Mouse (Mus musculus): ENCODE measurements around the gene Sec16b. TPM values are rescaled to one million over a fixed set of nuclear protein-coding genes. Genes with fewer than 3 reads are reported as not detected.
A peak's percentile ranks its signal among the peaks of the same experiment; 100 is the strongest.

Sec16b gene
- polyA plus RNA-seq, 1 experiment from 2014 or later: 5.5 TPM

GRCm38 (mm10) chr1:157555738-157556137 is 49.2 kb downstream of the Sec16b start:
- ATAC-seq (ENCODE audit: low FRiP score, low TSS enrichment) (no peak), DNase-seq (ENCODE audit: low spot score) (no peak)
- TF ChIP-seq CTCF (IDR thresholded peaks at IDR 0.05; ENCODE audit: low read depth) (no peak), EP300 (optimal IDR thresholded peaks at IDR 0.05) (no peak)
- no peak overlapping the region for H3K4me3 ChIP-seq (ENCODE audit: low read depth, low read length)
- H3K36me3 ChIP-seq (ENCODE audit: control insufficient read depth, insufficient read depth, low read length): no peaks in the 10 kb centered on the region
- no peak overlapping the region for H3K9ac ChIP-seq (ENCODE audit: low read length)
- H3K27me3 ChIP-seq (ENCODE audit: control insufficient read depth, insufficient read depth, low read length): no peaks in the 10 kb centered on the region
- WGBS: 78% methylated on average over 10 of the region's 10 CpGs
- no peaks in the 10 kb centered on the region for H3K9me3 ChIP-seq (ENCODE audit: control insufficient read depth, low read length)
- H3K4me1 ChIP-seq (replicated peaks; ENCODE audit: control insufficient read depth, insufficient read depth): no peaks in the 10 kb centered on the region
- no peak overlapping the region for H3K4me2 ChIP-seq (replicated peaks; ENCODE audit: low read depth)
- H3K27ac ChIP-seq (replicated peaks): no peak overlapping the region

GRCm38 (mm10) chr1:157556439-157556838 is 49.9 kb downstream of the Sec16b start:
- no peaks in the 10 kb centered on the region for H3K27me3 ChIP-seq (ENCODE audit: control insufficient read depth, insufficient read depth, low read length)
- ATAC-seq (ENCODE audit: low FRiP score, low TSS enrichment): no peak
- no peaks in the 10 kb centered on the region for H3K36me3 ChIP-seq (ENCODE audit: control insufficient read depth, insufficient read depth, low read length)
- no peaks in the 10 kb centered on the region for H3K9me3 ChIP-seq (ENCODE audit: control insufficient read depth, low read length)
- TF ChIP-seq CTCF (IDR thresholded peaks at IDR 0.05; ENCODE audit: low read depth) (no peak), EP300 (optimal IDR thresholded peaks at IDR 0.05) (no peak)
- DNase-seq (ENCODE audit: low spot score): no peak
- H3K9ac ChIP-seq (ENCODE audit: low read length): no peak overlapping the region
- 69% methylated on average over 5 of the region's 5 CpGs for WGBS
- no peak overlapping the region for H3K4me2 ChIP-seq (replicated peaks; ENCODE audit: low read depth)
- H3K4me3 ChIP-seq (ENCODE audit: low read depth, low read length): no peak overlapping the region
- H3K4me1 ChIP-seq (replicated peaks; ENCODE audit: control insufficient read depth, insufficient read depth): no peaks in the 10 kb centered on the region
- H3K27ac ChIP-seq (replicated peaks): no peak overlapping the region

- no peak overlapping the region for H3K9ac ChIP-seq (ENCODE audit: low read length)
- no peak overlapping the region for H3K4me3 ChIP-seq (ENCODE audit: low read depth, low read length)
- no peaks in the 10 kb centered on the region for H3K36me3 ChIP-seq (ENCODE audit: control insufficient read depth, insufficient read depth, low read length)
- no peaks in the 10 kb centered on the region for H3K4me1 ChIP-seq (replicated peaks; ENCODE audit: control insufficient read depth, insufficient read depth)
- no peak overlapping the region for H3K4me2 ChIP-seq (replicated peaks; ENCODE audit: low read depth)
- H3K9me3 ChIP-seq (ENCODE audit: control insufficient read depth, low read length): no peaks in the 10 kb centered on the region
- no peak for DNase-seq (ENCODE audit: low spot score)
- no peaks in the 10 kb centered on the region for H3K27me3 ChIP-seq (ENCODE audit: control insufficient read depth, insufficient read depth, low read length)
- ATAC-seq (ENCODE audit: low FRiP score, low TSS enrichment): no peak
- WGBS: 66% methylated on average over 5 of the region's 5 CpGs
- TF ChIP-seq CTCF (IDR thresholded peaks at IDR 0.05; ENCODE audit: low read depth) (peak; percentile 35), EP300 (optimal IDR thresholded peaks at IDR 0.05) (no peak)
- H3K27ac ChIP-seq (replicated peaks): no peak overlapping the region
These were observed 51.6 kb downstream of the Sec16b start for GRCm38 (mm10) chr1:157558145-157558544.

GRCm38 (mm10) chr1:157559986-157560385 is 53.5 kb downstream of the Sec16b start:
- no peak overlapping the region for H3K4me3 ChIP-seq (ENCODE audit: low read depth, low read length)
- no peak for TF ChIP-seq CTCF (IDR thresholded peaks at IDR 0.05; ENCODE audit: low read depth)
- no peak for TF ChIP-seq EP300 (optimal IDR thresholded peaks at IDR 0.05)
- H3K27ac ChIP-seq (replicated peaks): no peak overlapping the region
- no peaks in the 10 kb centered on the region for H3K36me3 ChIP-seq (ENCODE audit: control insufficient read depth, insufficient read depth, low read length)
- 77% methylated on average over 6 of the region's 6 CpGs for WGBS
- H3K4me1 ChIP-seq (replicated peaks; ENCODE audit: control insufficient read depth, insufficient read depth): no peaks in the 10 kb centered on the region
- H3K4me2 ChIP-seq (replicated peaks; ENCODE audit: low read depth): no peak overlapping the region
- ATAC-seq (ENCODE audit: low FRiP score, low TSS enrichment) (no peak), DNase-seq (ENCODE audit: low spot score) (no peak)
- H3K9me3 ChIP-seq (ENCODE audit: control insufficient read depth, low read length): no peaks in the 10 kb centered on the region
- H3K27me3 ChIP-seq (ENCODE audit: control insufficient read depth, insufficient read depth, low read length): no peaks in the 10 kb centered on the region
- H3K9ac ChIP-seq (ENCODE audit: low read length): no peak overlapping the region

GRCm38 (mm10) chr1:157560654-157561386 is 54.3 kb downstream of the Sec16b start:
- H3K4me2 ChIP-seq (replicated peaks; ENCODE audit: low read depth): no peak overlapping the region

GRCm38 (mm10) chr1:157567819-157568218 is 61.3 kb downstream of the Sec16b start:
- TF ChIP-seq CTCF (IDR thresholded peaks at IDR 0.05; ENCODE audit: low read depth): no peak
- WGBS: 83% methylated on average over 8 of the region's 8 CpGs
- H3K27me3 ChIP-seq (ENCODE audit: control insufficient read depth, insufficient read depth, low read length): no peaks in the 10 kb centered on the region
- no peak for ATAC-seq (ENCODE audit: low FRiP score, low TSS enrichment)
- H3K4me3 ChIP-seq (ENCODE audit: low read depth, low read length): no peak overlapping the region
- H3K27ac ChIP-seq (replicated peaks): no peak overlapping the region
- H3K36me3 ChIP-seq (ENCODE audit: control insufficient read depth, insufficient read depth, low read length): no peaks in the 10 kb centered on the region
- H3K4me2 ChIP-seq (replicated peaks; ENCODE audit: low read depth): no peak overlapping the region
- DNase-seq (ENCODE audit: low spot score): no peak
- H3K4me1 ChIP-seq (replicated peaks; ENCODE audit: control insufficient read depth, insufficient read depth): no peaks in the 10 kb centered on the region
- no peaks in the 10 kb centered on the region for H3K9me3 ChIP-seq (ENCODE audit: control insufficient read depth, low read length)
- no peak overlapping the region for H3K9ac ChIP-seq (ENCODE audit: low read length)

More at GRCm38 (mm10) chr1:157560654-157561386, 54.3 kb downstream of the Sec16b start:
- H3K4me1 ChIP-seq (replicated peaks; ENCODE audit: control insufficient read depth, insufficient read depth): no peaks in the 10 kb centered on the region
- ATAC-seq (ENCODE audit: low FRiP score, low TSS enrichment): peak; percentile 74
- no peaks in the 10 kb centered on the region for H3K9me3 ChIP-seq (ENCODE audit: control insufficient read depth, low read length)
- DNase-seq (ENCODE audit: low spot score): peak; percentile 39
- no peaks in the 10 kb centered on the region for H3K36me3 ChIP-seq (ENCODE audit: control insufficient read depth, insufficient read depth, low read length)
- H3K27ac ChIP-seq (replicated peaks): no peak overlapping the region
- H3K4me3 ChIP-seq (ENCODE audit: low read depth, low read length): no peak overlapping the region
- WGBS: 20% methylated on average over 8 of the region's 8 CpGs
- TF ChIP-seq CTCF (IDR thresholded peaks at IDR 0.05; ENCODE audit: low read depth): peak; percentile 76
- no peak for TF ChIP-seq EP300 (optimal IDR thresholded peaks at IDR 0.05)
- no peaks in the 10 kb centered on the region for H3K27me3 ChIP-seq (ENCODE audit: control insufficient read depth, insufficient read depth, low read length)
- no peak overlapping the region for H3K9ac ChIP-seq (ENCODE audit: low read length)
